Comparison of ENCODE assay signal across 15 mouse cellular contexts in the genomic region with DNA sequence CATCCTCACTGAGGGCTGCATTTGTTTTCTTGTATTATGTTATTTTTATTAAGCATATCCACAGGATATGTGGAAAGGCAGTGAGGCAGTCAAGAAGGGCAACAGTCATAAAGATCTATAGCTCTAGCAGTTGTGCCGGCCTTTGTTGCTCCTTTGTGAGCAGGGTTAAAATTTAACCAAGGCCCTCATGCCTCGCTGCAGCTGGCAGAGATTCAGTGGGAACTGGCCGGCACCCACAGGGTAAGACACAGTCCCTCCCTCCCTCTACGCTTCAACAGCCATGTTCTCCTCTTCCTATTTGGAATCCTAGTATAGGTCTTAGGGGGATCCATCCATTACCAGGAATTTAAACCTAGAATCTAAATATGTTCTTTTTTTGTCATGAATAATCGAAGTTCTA.
DNase-seq lines count a peak whose midpoint lies in the region; ATAC-seq lines count a peak whose summit lies in the region.
"Had no signal": no experiment of that assay in that cellular context is flagged by ENCODE, and none has a peak within 500 bp of the region (broad histone marks: within the 10 kb centered on the region; RNA-seq: fewer than 3 reads in every experiment).

No protein-coding gene starts in this region.

- no peak for ATAC-seq in cerebellum, adult (ENCODE audit: insufficient number of reproducible peaks, low FRiP score, low TSS enrichment)
- ATAC-seq: forebrain, embryonic 13.5 days had no signal

- DNase-seq in cerebellum, postnatal 10 days, result peak; percentile 5 to 24
- DNase-seq in urinary bladder, postnatal 14 days (ENCODE audit: low spot score), result peak; percentile 2
- no peak for DNase-seq in urinary bladder, adult 18-20 months (ENCODE audit: low spot score in 2 of 2)
- peak; percentile 61 to 65 for DNase-seq in kidney, postnatal 36 days
- no peak for DNase-seq in T-cell, adult 2 months (ENCODE audit: low spot score)
- DNase-seq in heart, adult 11 months, result no peak
- DNase-seq in heart, adult 8-10 months (ENCODE audit: low spot score), result no peak
- DNase-seq: cerebellum, adult 11-12 months; cerebellum, postnatal 36 days; layer of hippocampus, adult 9-11 months; lung, adult 18-20 months; lung, postnatal 4 days; right cerebral cortex, postnatal 4 days had no signal

Comparison
In these comparisons a context has a peak if more than half of its experiments do, and no peak if none do; other contexts are left out.
1. DNase-seq: peak in cerebellum, postnatal 10 days (2 of 2), urinary bladder, postnatal 14 days (single experiment) and kidney, postnatal 36 days (2 of 2); none in urinary bladder, adult 18-20 months (0 of 2), T-cell, adult 2 months (single experiment), heart, adult 11 months (single experiment) and heart, adult 8-10 months (single experiment).